Mouse (Mus musculus): ENCODE measurements around the gene Slc11a2.
"Not testable (repeated sequence)": the region's sequence is repeated elsewhere in the genome, so short reads cannot be mapped to it uniquely, and the experiment has no call there.

The Slc11a2 gene

DNA sequence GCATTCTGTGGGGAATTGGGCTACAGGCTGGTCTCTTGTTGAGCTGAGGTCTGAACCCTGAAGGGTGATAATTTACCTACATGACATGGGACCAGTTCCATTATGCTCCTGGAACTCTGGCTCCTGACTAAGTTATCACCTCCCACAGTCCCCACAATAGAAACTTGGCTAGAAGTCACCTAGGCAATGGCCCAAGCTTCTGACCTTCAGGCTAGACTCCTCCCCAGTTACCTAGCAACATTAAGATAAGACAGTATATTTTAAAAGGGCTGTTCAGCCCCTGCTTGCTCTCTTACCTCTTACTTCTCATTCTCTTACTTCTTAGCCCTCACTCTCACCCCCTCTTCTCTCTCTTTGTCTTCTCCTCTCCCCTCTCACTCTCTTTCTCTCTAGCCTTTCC lies 79.4 kb downstream of the Slc11a2 start:
- no peak for DNase-seq

DNA sequence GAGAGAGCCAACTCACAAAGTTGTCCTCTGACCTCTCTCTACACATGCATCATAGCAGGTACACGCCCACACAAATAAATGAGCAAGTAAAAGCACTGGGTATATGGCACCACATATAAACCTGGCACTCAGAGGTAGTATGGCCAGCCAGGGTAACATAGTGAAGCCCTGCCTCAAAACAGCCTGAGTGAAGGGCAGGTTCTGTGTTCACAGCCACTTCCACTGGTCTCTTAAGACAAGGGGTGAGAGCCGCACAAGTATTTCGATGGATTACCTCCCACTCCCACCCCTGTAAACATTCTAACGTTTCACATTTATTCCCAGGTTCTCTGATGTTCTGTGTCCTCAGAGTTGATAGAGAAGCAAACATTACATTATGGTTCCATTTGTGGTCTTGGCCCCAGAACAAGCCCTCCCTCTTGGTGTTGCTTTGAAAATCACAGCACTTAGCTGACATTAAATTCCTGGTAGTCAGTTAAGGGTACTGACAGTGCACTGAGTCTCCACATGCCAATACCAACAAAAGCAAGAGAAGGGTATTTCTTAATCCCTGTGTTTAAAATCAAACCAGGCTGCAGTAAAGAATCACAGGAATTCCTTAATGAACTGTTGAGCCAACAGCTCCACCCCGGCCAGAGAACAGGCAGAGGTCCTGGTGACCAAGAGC lies 83.4 kb downstream of the Slc11a2 start:
- DNase-seq = not testable (repeated sequence)

Data from right cerebral cortex, postnatal 4 days (tissue).